Mouse (Mus musculus) kidney, adult 9 months (tissue): ENCODE measurements at regions not wholly inside any gene's neighbourhood (a gene's known extent, or its start where the extent isn't known, plus 50 kb on each side); places are given as distances from the start of the nearest gene placed in this dataset.
A peak's percentile ranks its signal among the peaks of the same experiment; 100 is the strongest.

Experiments used
- DNase-seq: peaks from one replicate; pipeline ENCODE4 v3.0.0; 2022

GRCm38 (mm10) chr14:80901346-80901745 is 917.5 kb downstream of the Olfm4 start:
- DNase-seq: no peak

- no peak for DNase-seq
Measured at GRCm38 (mm10) chr14:80901759-80902163, 917.9 kb downstream of the Olfm4 start.

- DNase-seq: no peak
Measured at GRCm38 (mm10) chr14:80916031-80916430, 932.1 kb downstream of the Olfm4 start.

- no peak for DNase-seq
Measured at GRCm38 (mm10) chr14:80923732-80924131, 939.9 kb downstream of the Olfm4 start.

GRCm38 (mm10) chr14:80959966-80960365 is 976.1 kb downstream of the Olfm4 start:
- no peak for DNase-seq

GRCm38 (mm10) chr14:80975795-80976194 is 991.9 kb downstream of the Olfm4 start:
- no peak for DNase-seq

GRCm38 (mm10) chr14:80976662-80977061 is 992.8 kb downstream of the Olfm4 start:
- DNase-seq: no peak

GRCm38 (mm10) chr14:80979475-80979874 is 995.6 kb downstream of the Olfm4 start:
- DNase-seq: peak; percentile 0

- no peak for DNase-seq
Measured at GRCm38 (mm10) chr14:80990192-80990591, 1006.3 kb downstream of the Olfm4 start.

GRCm38 (mm10) chr14:80990679-80991286 is 1006.9 kb downstream of the Olfm4 start:
- DNase-seq: no peak

GRCm38 (mm10) chr14:80999030-80999429 is 1015.1 kb downstream of the Olfm4 start:
- DNase-seq: no peak

GRCm38 (mm10) chr14:81013208-81013607 is 1029.3 kb downstream of the Olfm4 start:
- no peak for DNase-seq

- DNase-seq: no peak
Measured at GRCm38 (mm10) chr14:81031475-81031874, 1047.6 kb downstream of the Olfm4 start.

- DNase-seq: no peak
Measured at GRCm38 (mm10) chr14:81037635-81038034, 1053.8 kb downstream of the Olfm4 start.

GRCm38 (mm10) chr14:81038045-81038444 is 1054.2 kb downstream of the Olfm4 start:
- no peak for DNase-seq
